9 mouse cellular contexts compared by ENCODE assay signal in the genomic region with DNA sequence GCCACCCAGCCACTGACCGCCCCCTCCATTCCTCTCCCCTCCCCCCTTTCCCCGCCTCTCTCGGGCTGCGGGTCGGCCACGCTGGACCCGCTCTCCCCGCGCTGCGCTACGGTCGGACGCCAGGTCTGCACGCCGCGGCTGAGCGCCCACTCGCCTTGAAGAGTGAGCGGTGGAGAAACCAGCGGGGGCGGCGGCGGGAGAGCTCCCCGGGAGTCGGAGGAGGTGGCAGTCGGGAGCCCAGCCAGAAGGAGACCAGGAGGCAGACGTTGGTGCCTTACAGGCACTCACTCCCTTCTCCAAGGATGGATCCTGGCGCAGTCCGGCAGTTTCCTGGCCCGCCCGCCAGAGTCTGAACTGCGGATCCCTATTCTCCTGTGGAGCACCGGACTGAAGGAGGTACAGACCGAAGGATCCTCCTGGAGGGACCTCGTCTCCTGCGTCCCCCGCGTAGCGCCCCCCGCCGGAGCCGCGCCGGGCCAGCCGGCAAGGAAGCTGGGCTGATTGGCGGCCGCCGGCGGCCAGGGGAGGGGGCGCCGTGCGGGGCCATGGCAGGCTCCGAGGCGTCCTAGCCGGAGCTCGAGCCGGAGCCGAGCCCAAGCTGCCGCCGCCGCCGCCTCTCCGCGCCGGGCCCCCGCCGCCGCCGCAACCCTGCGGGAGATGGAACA. TPM values are rescaled to one million over a fixed set of nuclear protein-coding genes. Genes with fewer than 3 reads are reported as not detected.
DNase-seq lines count a peak whose midpoint lies in the region; ATAC-seq and TF ChIP-seq lines count a peak whose summit lies in the region.
"Had no signal": no experiment of that assay in that cellular context is flagged by ENCODE, and none has a peak within 500 bp of the region (broad histone marks: within the 10 kb centered on the region; RNA-seq: fewer than 3 reads in every experiment).

No protein-coding gene starts in this region.

- H3K4me2 ChIP-seq in heart, embryonic 14.5 days (ENCODE audit: low read length), result peak overlapping the region; percentile 96
- H3K4me2 ChIP-seq in midbrain, embryonic 13.5 days (replicated peaks), result peak overlapping the region; percentile 96

- H3K4me1 ChIP-seq in heart, embryonic 14.5 days (ENCODE audit: control insufficient read depth in 2 of 2, insufficient read depth in 2 of 2, low read length in 2 of 2), result peaks cover 0 to 13% of the 10 kb centered on the region in 2 experiments; a peak in 1 of 4 replicates
- peaks cover 46% of the 10 kb centered on the region for H3K4me1 ChIP-seq in midbrain, embryonic 13.5 days (replicated peaks)

- no peak for DNase-seq in heart, adult 18-20 months
- DNase-seq in brain, embryonic 14.5 days (ENCODE audit: low read depth), result peak; percentile 64
- DNase-seq in frontal cortex, adult 2 months (ENCODE audit: extremely low spot score in 1 of 2, low spot score in 1 of 2), result peak; percentile 41 to 83
- peak; percentile 45 to 56 for DNase-seq in layer of hippocampus, postnatal 25 days (ENCODE audit: extremely low spot score in 1 of 2, low spot score in 1 of 2)
- DNase-seq in thymus, adult 18-20 months, result no peak

- peak overlapping the region; percentile 60 for H3K9ac ChIP-seq in heart, embryonic 14.5 days (ENCODE audit: low read length)
- peak overlapping the region; percentile 82 for H3K9ac ChIP-seq in midbrain, embryonic 13.5 days (replicated peaks)

- no peak for TF ChIP-seq POLR2A in brain, embryonic 14.5 days (IDR thresholded peaks at IDR 0.05; ENCODE audit: borderline replicate concordance, extremely low read depth, insufficient read depth, insufficient read length, poor library complexity, severe bottlenecking)

- peak overlapping the region; percentile 47 to 51 for H3K4me3 ChIP-seq in heart, embryonic 14.5 days (ENCODE audit: control insufficient read depth in 1 of 2, insufficient read depth in 1 of 2, low read depth in 1 of 2, low read length in 2 of 2)
- H3K4me3 ChIP-seq in midbrain, embryonic 13.5 days (replicated peaks), result peak overlapping the region; percentile 72

- no peaks in the 10 kb centered on the region for H3K9me3 ChIP-seq in heart, embryonic 14.5 days (ENCODE audit: control insufficient read depth, low read length)
- no peaks in the 10 kb centered on the region for H3K9me3 ChIP-seq in midbrain, embryonic 13.5 days

- no peak overlapping the region for H3K27ac ChIP-seq in heart, embryonic 14.5 days (replicated peaks in 1 of 2; ENCODE audit: control insufficient read depth in 1 of 2, insufficient read depth in 1 of 2, low read depth in 2 of 2, low read length in 2 of 2)
- peak overlapping the region; percentile 51 for H3K27ac ChIP-seq in midbrain, embryonic 13.5 days
- H3K27ac ChIP-seq: macrophage had no signal

- no peak for ATAC-seq in heart, embryonic 14.5 days (ENCODE audit: insufficient number of reproducible peaks, insufficient read depth, low FRiP score, low read depth)
- peak; percentile 53 for ATAC-seq in midbrain, embryonic 13.5 days
- no peak for ATAC-seq in erythroblast, adult 5-6 weeks (replicated peaks; ENCODE audit: low FRiP score, poor library complexity, severe bottlenecking)

- 1% methylated on average over 65 of the region's 70 CpGs for WGBS in heart, embryonic 14.5 days
- WGBS in midbrain, embryonic 13.5 days, result under 1% methylated on average over 61 of the region's 70 CpGs

- peaks cover 94% of the 10 kb centered on the region for H3K27me3 ChIP-seq in heart, embryonic 14.5 days (ENCODE audit: control insufficient read depth, insufficient read depth, low read length)
- H3K27me3 ChIP-seq in midbrain, embryonic 13.5 days, result peaks cover 42% of the 10 kb centered on the region

- no peak for TF ChIP-seq CTCF in brain, embryonic 14.5 days (IDR thresholded peaks at IDR 0.05; ENCODE audit: borderline replicate concordance, extremely low read depth, insufficient read depth, insufficient read length)

- no peaks in the 10 kb centered on the region for H3K36me3 ChIP-seq in heart, embryonic 14.5 days (ENCODE audit: control insufficient read depth, insufficient read depth, low read length)
- H3K36me3 ChIP-seq in midbrain, embryonic 13.5 days, result no peaks in the 10 kb centered on the region

RNA-seq across cellular contexts. Expression of gene Vstm2b, which starts 0.7 kb away (rescaled TPM):
- 0.46 TPM in 1 of 2 replicates, not detected in the other for polyA plus RNA-seq in heart, embryonic 14.5 days (2014; fragmentation: Nextera tagmentation; extraction: Ambion mirVana)
- total RNA-seq in heart, adult 18-20 months (2021), result under 1 TPM; 0.15 to 0.26 TPM
- 84.0 and 92.0 TPM in 2 replicates for polyA plus RNA-seq in brain, embryonic 14.5 days (2012; rRNA removed)
- polyA plus RNA-seq in frontal cortex, adult 2 months (2012; rRNA removed), result 71.2 and 96.9 TPM in 2 replicates
- 10 to 100 TPM; 64.7 to 73.7 TPM for total RNA-seq in layer of hippocampus, postnatal 25 days (2021)
- 11.6 and 12.2 TPM in 2 replicates for polyA plus RNA-seq in midbrain, embryonic 13.5 days (2015; fragmentation: Nextera tagmentation; extraction: Ambion mirVana)
- total RNA-seq in erythroblast, adult 5-6 weeks (2015; ENCODE audit: low replicate concordance), result not detected in 2 replicates
- total RNA-seq in erythroblast, adult 5-6 weeks (2017; ENCODE audit: low replicate concordance), result not detected in 2 replicates
- polyA plus RNA-seq: macrophage had no signal

Comparison
In these comparisons a context has a peak if more than half of its experiments do, and no peak if none do; other contexts are left out.
1. DNase-seq: peak in brain, embryonic 14.5 days (single experiment), frontal cortex, adult 2 months (2 of 2) and layer of hippocampus, postnatal 25 days (2 of 2); none in heart, adult 18-20 months (0 of 2) and thymus, adult 18-20 months (0 of 2).